Mouse (Mus musculus) C2C12 (cell line): ENCODE results near the gene Mettl14.

Experiments used
- CTCF ChIP-seq: IDR thresholded peaks from one replicate; pipeline ENCODE4 v1.5.1; 2011; ENCODE audit not compliant: control insufficient read depth, insufficient read depth, insufficient read length
- MAX ChIP-seq: IDR thresholded peaks from one replicate; pipeline ENCODE4 v1.6.1; 2011; ENCODE audit warnings: mild to moderate bottlenecking, control low read depth
- USF1 ChIP-seq: IDR thresholded peaks from one replicate; pipeline ENCODE4 v1.6.1; 2011; ENCODE audit warnings: low read depth, mild to moderate bottlenecking, control low read depth, moderate library complexity

DNA sequence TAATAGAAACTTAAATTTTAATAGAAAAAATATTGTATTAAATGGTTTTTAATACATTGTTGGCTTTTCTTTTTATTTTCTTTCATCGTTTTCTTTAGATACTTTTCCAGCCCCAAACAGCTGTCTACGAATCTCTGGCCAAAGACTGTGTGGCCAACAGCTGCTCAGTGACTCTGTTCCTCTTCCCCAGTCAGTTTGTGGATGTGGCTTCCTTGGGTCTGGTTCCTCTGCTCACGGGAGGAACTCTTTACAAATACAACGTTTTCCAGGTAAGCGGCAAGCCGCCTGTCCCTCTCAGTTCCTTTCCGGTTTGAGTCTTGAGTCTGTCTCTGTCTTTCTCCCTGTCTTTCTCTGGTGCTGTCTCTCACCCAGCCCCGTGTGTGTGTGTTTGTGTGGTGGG, 35.3 kb downstream of the Mettl14 start:
- no peak for TF ChIP-seq CTCF
- TF ChIP-seq MAX: no peak
- TF ChIP-seq USF1: no peak
